Mouse (Mus musculus) C2C12 (cell line): ENCODE data around the gene Rad51b. TPM values are rescaled to one million over a fixed set of nuclear protein-coding genes. Genes with fewer than 3 reads are reported as not detected.

Experiments
- H3K27me3 ChIP-seq: one replicate; pipeline ENCODE4 v1.6.1; 2011; ENCODE audit not compliant: control insufficient read depth, insufficient read depth, insufficient read length
- H3K36me3 ChIP-seq: one replicate; pipeline ENCODE4 v1.6.1; 2011; ENCODE audit not compliant: control insufficient read depth, insufficient read depth
- H3K4me3 ChIP-seq: one replicate; pipeline ENCODE4 v1.5.1; 2011; ENCODE audit warnings: mild to moderate bottlenecking, control low read depth; ENCODE audit not compliant: poor library complexity, insufficient read depth, severe bottlenecking
- H3K79me2 ChIP-seq: one replicate; pipeline ENCODE4 v1.6.1; 2011; ENCODE audit not compliant: control insufficient read depth, insufficient read depth
- H3K79me3 ChIP-seq: one replicate; pipeline ENCODE4 v1.6.1; 2011; ENCODE audit warnings: low read depth, control low read depth
- H3ac ChIP-seq: one replicate; pipeline ENCODE3; 2011; ENCODE audit warnings: low read depth; ENCODE audit not compliant: control insufficient read depth, insufficient read length
- CEBPB ChIP-seq: IDR thresholded peaks from one replicate; pipeline ENCODE4 v1.6.1; 2011; ENCODE audit warnings: low read depth, mild to moderate bottlenecking, control low read depth, moderate library complexity
- CTCF ChIP-seq: IDR thresholded peaks from one replicate; pipeline ENCODE4 v1.5.1; 2011; ENCODE audit not compliant: control insufficient read depth, insufficient read depth, insufficient read length
- FOSL1 ChIP-seq: IDR thresholded peaks from one replicate; pipeline ENCODE4 v1.8.0; 2011; ENCODE audit warnings: mild to moderate bottlenecking, low read length; ENCODE audit not compliant: poor library complexity, insufficient read depth, severe bottlenecking
- MAX ChIP-seq: IDR thresholded peaks from one replicate; pipeline ENCODE4 v1.6.1; 2011; ENCODE audit warnings: mild to moderate bottlenecking, control low read depth
- MYOD1 ChIP-seq: IDR thresholded peaks from one replicate; pipeline ENCODE4 v1.6.1; 2011; ENCODE audit warnings: low read depth; ENCODE audit not compliant: control insufficient read depth, insufficient read length
- MYOG ChIP-seq: IDR thresholded peaks from one replicate; pipeline ENCODE4 v1.6.1; 2011; ENCODE audit not compliant: control insufficient read depth, insufficient read length; ENCODE audit errors: extremely low read depth
- USF1 ChIP-seq: IDR thresholded peaks from one replicate; pipeline ENCODE4 v1.6.1; 2011; ENCODE audit warnings: low read depth, mild to moderate bottlenecking, control low read depth, moderate library complexity
- polyA plus RNA-seq: library from polyadenylated mRNA; unstranded; fragments of >200 nt; fragmentation: generic; extraction: Trizol; gene quantifications from one replicate; pipeline ENCODE4 v1.2.1, GENCODE M21; 2012; ENCODE audit warnings: missing spikeins

The Rad51b gene
- polyA plus RNA-seq, 1 experiment, result 1.3 TPM

GRCm38 (mm10) chr12:79745225-79745624 lies 448.1 kb downstream of the Rad51b start:
- Histone ChIP-seq H3K79me2 (no peaks in the 10 kb centered on the region), H3K27me3 (no peaks in the 10 kb centered on the region)
- TF ChIP-seq MAX (no peak), CEBPB (no peak), CTCF (no peak), MYOG (no peak), MYOD1 (no peak), USF1 (no peak), FOSL1 (no peak)

GRCm38 (mm10) chr12:79745845-79746510 lies 448.9 kb downstream of the Rad51b start:
- Histone ChIP-seq H3K4me3 (no peak overlapping the region), H3K79me2 (no peaks in the 10 kb centered on the region), H3K79me3 (no peaks in the 10 kb centered on the region), H3K36me3 (no peaks in the 10 kb centered on the region), H3ac (no peak overlapping the region), H3K27me3 (no peaks in the 10 kb centered on the region)
- TF ChIP-seq CTCF (no peak), MAX (no peak), USF1 (no peak), FOSL1 (no peak), MYOD1 (no peak), MYOG (no peak), CEBPB (no peak)

More at GRCm38 (mm10) chr12:79745225-79745624, 448.1 kb downstream of the Rad51b start:
- Histone ChIP-seq H3K79me3 (no peaks in the 10 kb centered on the region), H3ac (no peak overlapping the region), H3K36me3 (no peaks in the 10 kb centered on the region), H3K4me3 (no peak overlapping the region)

- Histone ChIP-seq H3K36me3 (no peaks in the 10 kb centered on the region), H3ac (no peak overlapping the region), H3K79me2 (no peaks in the 10 kb centered on the region), H3K27me3 (no peaks in the 10 kb centered on the region), H3K79me3 (no peaks in the 10 kb centered on the region), H3K4me3 (no peak overlapping the region)
- no peak for TF ChIP-seq FOSL1
- no peak for TF ChIP-seq CTCF
- no peak for TF ChIP-seq CEBPB
- no peak for TF ChIP-seq USF1
- no peak for TF ChIP-seq MAX
- no peak for TF ChIP-seq MYOG
- no peak for TF ChIP-seq MYOD1
Observed at GRCm38 (mm10) chr12:79747541-79747940, 450.5 kb downstream of the Rad51b start.

GRCm38 (mm10) chr12:79748862-79749261 lies 451.8 kb downstream of the Rad51b start:
- Histone ChIP-seq H3K79me2 (no peaks in the 10 kb centered on the region), H3K27me3 (no peaks in the 10 kb centered on the region), H3ac (no peak overlapping the region), H3K79me3 (no peaks in the 10 kb centered on the region), H3K36me3 (no peaks in the 10 kb centered on the region), H3K4me3 (no peak overlapping the region)
- no peak for TF ChIP-seq MYOD1
- no peak for TF ChIP-seq USF1
- TF ChIP-seq MAX, result no peak
- TF ChIP-seq MYOG, result no peak
- no peak for TF ChIP-seq FOSL1
- TF ChIP-seq CTCF, result no peak
- TF ChIP-seq CEBPB, result no peak

GRCm38 (mm10) chr12:79750253-79751125 lies 453.4 kb downstream of the Rad51b start:
- no peak overlapping the region for H3K4me3 ChIP-seq
- TF ChIP-seq USF1 (no peak), CEBPB (no peak), MAX (no peak), MYOG (no peak), FOSL1 (no peak), CTCF (no peak), MYOD1 (no peak)
- no peaks in the 10 kb centered on the region for H3K36me3 ChIP-seq
- no peaks in the 10 kb centered on the region for H3K79me2 ChIP-seq
- no peaks in the 10 kb centered on the region for H3K79me3 ChIP-seq
- H3K27me3 ChIP-seq, result no peaks in the 10 kb centered on the region
- no peak overlapping the region for H3ac ChIP-seq

GRCm38 (mm10) chr12:79751781-79752180 lies 454.7 kb downstream of the Rad51b start:
- H3K79me3 ChIP-seq, result no peaks in the 10 kb centered on the region
- H3K36me3 ChIP-seq, result no peaks in the 10 kb centered on the region
- H3ac ChIP-seq, result no peak overlapping the region
- H3K4me3 ChIP-seq, result no peak overlapping the region
- H3K79me2 ChIP-seq, result no peaks in the 10 kb centered on the region
- no peaks in the 10 kb centered on the region for H3K27me3 ChIP-seq
- no peak for TF ChIP-seq USF1
- no peak for TF ChIP-seq CEBPB
- no peak for TF ChIP-seq MAX
- TF ChIP-seq CTCF, result no peak
- no peak for TF ChIP-seq MYOG
- TF ChIP-seq FOSL1, result no peak
- no peak for TF ChIP-seq MYOD1
